Comparison of ENCODE assay signal across 27 mouse cellular contexts in the genomic region with DNA sequence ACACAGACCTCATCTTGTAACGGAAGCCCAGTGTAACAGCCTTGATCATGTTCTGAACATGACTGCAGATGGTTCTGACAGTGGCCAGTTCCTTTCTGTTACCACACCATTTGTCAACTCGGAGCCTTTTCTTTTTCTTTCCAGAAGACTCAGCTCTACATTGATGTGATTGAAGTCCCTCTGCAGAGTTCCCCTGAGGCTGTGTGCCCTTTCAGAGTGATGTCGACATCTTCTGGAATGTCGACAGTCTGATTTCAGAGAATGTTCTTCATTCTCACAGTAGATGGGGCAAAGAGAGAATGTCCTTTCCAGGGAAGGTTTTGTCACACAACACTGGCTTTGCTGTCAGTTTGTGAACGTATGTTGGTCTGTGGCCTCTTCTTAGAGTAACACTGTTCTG. TPM values are rescaled to one million over a fixed set of nuclear protein-coding genes. Genes with fewer than 3 reads are reported as not detected.
A peak's percentile ranks its signal among the peaks of the same experiment; 100 is the strongest.
DNase-seq lines count a peak whose midpoint lies in the region; TF ChIP-seq lines count a peak whose summit lies in the region.
"Had no signal": no experiment of that assay in that cellular context is flagged by ENCODE, and none has a peak within 500 bp of the region (broad histone marks: within the 10 kb centered on the region; RNA-seq: fewer than 3 reads in every experiment).

No protein-coding gene starts in this region.

- WGBS in lung, adult 2 months, result 61% methylated on average over 5 of the region's 5 CpGs

- TF ChIP-seq CTCF in lung, adult 2 months (IDR thresholded peaks at IDR 0.05; ENCODE audit: insufficient read depth, low read length), result no peak

- no peak overlapping the region for H3K4me3 ChIP-seq in lung, adult 2 months (replicated peaks; ENCODE audit: extremely low read depth, low read depth, low read length)
- H3K4me3 ChIP-seq: forebrain, embryonic 15.5 days; heart, embryonic 10.5 days; heart, embryonic 15.5 days; intestine, embryonic 15.5 days; layer of hippocampus, adult 2 months; limb, embryonic 10.5 days; limb, embryonic 15.5 days; liver, embryonic 15.5 days; myocyte; neural tube, embryonic 12.5 days had no signal

- TF ChIP-seq POLR2A in lung, adult 2 months (IDR thresholded peaks at IDR 0.05; ENCODE audit: borderline replicate concordance, extremely low read depth, low read depth, low read length), result no peak

- no peaks in the 10 kb centered on the region for H3K4me1 ChIP-seq in lung, adult 2 months (ENCODE audit: control insufficient read depth, insufficient read depth, low read length)
- H3K4me1 ChIP-seq: intestine, embryonic 15.5 days; limb, embryonic 10.5 days; limb, embryonic 15.5 days; neural tube, embryonic 12.5 days had no signal

- DNase-seq in lung, adult 18-20 months, result peak; percentile 22 to 50
- no peak for DNase-seq in lung, adult 2 months
- peak; percentile 71 for DNase-seq in adipocyte (ENCODE audit: low spot score)
- peak; percentile 64 for DNase-seq in lung, postnatal 10 days
- no peak for DNase-seq in urinary bladder, postnatal 14 days (ENCODE audit: low spot score)
- no peak for DNase-seq in thymus, postnatal 14 days
- DNase-seq in cerebellum, postnatal 25 days, result no peak
- DNase-seq: adrenal gland, postnatal 25 days; cerebellum, adult 2 months; cerebellum, postnatal 14 days; gastrocnemius, postnatal 25 days; heart, adult 11 months; kidney, adult 2 months; kidney, postnatal 36 days; right cerebral cortex, adult 18-20 months; spleen, adult 18-20 months; thymus, postnatal 25 days had no signal

RNA-seq across cellular contexts. Expression of gene Selenof, which starts 55.6 kb away (rescaled TPM):
- polyA plus RNA-seq in lung, adult 2 months (2012; rRNA removed), result 228 and 245 TPM in 2 replicates

RNA-seq across cellular contexts. Expression of gene Hs2st1, which starts 55.7 kb away (rescaled TPM):
- polyA plus RNA-seq in lung, adult 2 months (2012; rRNA removed), result 26.2 and 28.4 TPM in 2 replicates

Comparison
In these comparisons a context has a peak if more than half of its experiments do, and no peak if none do; other contexts are left out.
1. DNase-seq: peak in lung, adult 18-20 months (2 of 2), adipocyte (single experiment) and lung, postnatal 10 days (single experiment); none in lung, adult 2 months (single experiment), urinary bladder, postnatal 14 days (single experiment), thymus, postnatal 14 days (single experiment) and cerebellum, postnatal 25 days (0 of 2).